Mouse (Mus musculus) retina, postnatal 7 days (tissue): ENCODE data around the gene Defa23.
"Not testable (repeated sequence)": the region's sequence is repeated elsewhere in the genome, so short reads cannot be mapped to it uniquely, and the experiment has no call there.

Experiments used
- DNase-seq: peaks from one replicate; pipeline ENCODE4 v3.0.0-alpha.2; 2012; ENCODE audit warnings: low read depth, low spot score

The Defa23 gene

GRCm38 (mm10) chr8:21054747-21055146 lies at the start of gene Defa23:
Defa23 (plus strand) TSS chr8:21055047.
- not testable (repeated sequence) for DNase-seq

GRCm38 (mm10) chr8:21006801-21007200 lies 48.0 kb upstream of the Defa23 start:
- DNase-seq, result no peak

GRCm38 (mm10) chr8:21008578-21008977 lies 46.3 kb upstream of the Defa23 start:
- DNase-seq, result not testable (repeated sequence)

GRCm38 (mm10) chr8:21010548-21010947 lies 44.3 kb upstream of the Defa23 start:
- DNase-seq, result not testable (repeated sequence)

- not testable (repeated sequence) for DNase-seq
Measured at GRCm38 (mm10) chr8:21025245-21025644, 29.6 kb upstream of the Defa23 start, which contains the start of gene Defa21. Defa21 (plus strand) TSS chr8:21025545.

GRCm38 (mm10) chr8:21064738-21065137 lies 9.9 kb downstream of the Defa23 start, which contains the start of gene Defa35:
Defa35 (plus strand) TSS chr8:21065038.
- not testable (repeated sequence) for DNase-seq

GRCm38 (mm10) chr8:21084142-21084541 lies 29.3 kb downstream of the Defa23 start, which contains the start of gene Defa25:
Defa25 (plus strand) TSS chr8:21084442.
- DNase-seq, result not testable (repeated sequence)

- DNase-seq, result no peak
Measured at GRCm38 (mm10) chr8:21093106-21093505, 38.3 kb downstream of the Defa23 start.

GRCm38 (mm10) chr8:21095950-21096349 lies 41.1 kb downstream of the Defa23 start, which contains the start of gene Gm14851:
Gm14851 (minus strand) TSS chr8:21096050.
- not testable (repeated sequence) for DNase-seq
